Mouse (Mus musculus) lung, embryonic 14.5 days (tissue): ENCODE results near the gene Dlgap1. TPM values are rescaled to one million over a fixed set of nuclear protein-coding genes. Genes with fewer than 3 reads are reported as not detected.

Source experiments
- ATAC-seq: fragments of 200-750 bp; cut with Nextera tagmentation; 2 replicates; pipeline ENCODE4 v1.8.0; 2017; ENCODE audit warnings: mild to moderate bottlenecking, moderate TSS enrichment, moderate library complexity; ENCODE audit not compliant: insufficient read depth
- DNase-seq: peaks from one replicate; pipeline ENCODE4 v3.0.0-alpha.2; 2015
- H3K27ac ChIP-seq: fragments of 300-500 bp; sonication (generic); 2 replicates; pipeline ENCODE4 v1.5.1; 2014; ENCODE audit warnings: low read depth, mild to moderate bottlenecking, moderate library complexity
- H3K27me3 ChIP-seq: fragments of 300-500 bp; sonication (generic); 2 replicates; pipeline ENCODE4 v1.6.1; 2014; ENCODE audit warnings: low read length, control low read depth; ENCODE audit not compliant: insufficient read depth
- H3K36me3 ChIP-seq: fragments of 300-500 bp; sonication (generic); 2 replicates; pipeline ENCODE4 v1.6.1; 2014; ENCODE audit warnings: control low read depth; ENCODE audit not compliant: insufficient read depth
- H3K4me1 ChIP-seq: fragments of 300-500 bp; sonication (generic); 2 replicates; pipeline ENCODE4 v1.6.1; 2014; ENCODE audit warnings: antibody characterized with exemption, control low read depth; ENCODE audit not compliant: insufficient read depth
- H3K4me2 ChIP-seq: fragments of 300-500 bp; sonication (generic); 2 replicates; pipeline ENCODE4 v1.6.1; 2014; ENCODE audit warnings: mild to moderate bottlenecking
- H3K4me3 ChIP-seq: fragments of 300-500 bp; sonication (generic); 2 replicates; pipeline ENCODE4 v1.5.1; 2014; ENCODE audit warnings: low read depth, low read length
- H3K9ac ChIP-seq: fragments of 300-500 bp; sonication (generic); 2 replicates; pipeline ENCODE4 v1.6.1; 2014
- H3K9me3 ChIP-seq: fragments of 300-500 bp; sonication (generic); 2 replicates; pipeline ENCODE4 v1.6.1; 2016; ENCODE audit warnings: low read depth, low read length, control low read depth
- CTCF ChIP-seq: IDR thresholded peaks from 2 replicates; pipeline ENCODE4 v1.5.1; 2016; ENCODE audit warnings: antibody characterized with exemption, low read depth
- WGBS: fragments of 180-500 bp; shearing (Covaris S2); extraction: QIAGEN DNeasy Blood & Tissue Kit; methylation state at CpG from one replicate; pipeline ENCODE4 v1.1.7; 2014; 5-methylcytosine and 5-hydroxymethylcytosine counted together
- polyA plus RNA-seq: library from polyadenylated mRNA; unstranded; fragments of >200 nt; fragmentation: Nextera tagmentation; extraction: Ambion mirVana; gene quantifications from 2 replicates; pipeline ENCODE4 v1.2.1, GENCODE M21; 2014

Dlgap1 gene
- polyA plus RNA-seq, 1 experiment from 2014 or later, result 1.1 TPM

- peak; percentile 88 for DNase-seq
- no peaks in the 10 kb centered on the region for H3K9me3 ChIP-seq
- WGBS, result under 1% methylated on average over 51 of the region's 51 CpGs
- peaks cover 9% of the 10 kb centered on the region; the same call in 1 of the 2 replicates for H3K4me1 ChIP-seq
- no peaks in the 10 kb centered on the region for H3K36me3 ChIP-seq
- peak overlapping the region; percentile 95 for H3K4me2 ChIP-seq
- TF ChIP-seq CTCF, result no peak
- no peaks in the 10 kb centered on the region for H3K27me3 ChIP-seq
- peak; percentile 62 for ATAC-seq
- H3K4me3 ChIP-seq, result peak overlapping the region; percentile 80
- H3K9ac ChIP-seq, result peak overlapping the region; percentile 95
- peak overlapping the region; percentile 95 for H3K27ac ChIP-seq
These were observed 884.0 kb downstream of the Dlgap1 start for GRCm38 (mm10) chr17:70852686-70853386.

DNA sequence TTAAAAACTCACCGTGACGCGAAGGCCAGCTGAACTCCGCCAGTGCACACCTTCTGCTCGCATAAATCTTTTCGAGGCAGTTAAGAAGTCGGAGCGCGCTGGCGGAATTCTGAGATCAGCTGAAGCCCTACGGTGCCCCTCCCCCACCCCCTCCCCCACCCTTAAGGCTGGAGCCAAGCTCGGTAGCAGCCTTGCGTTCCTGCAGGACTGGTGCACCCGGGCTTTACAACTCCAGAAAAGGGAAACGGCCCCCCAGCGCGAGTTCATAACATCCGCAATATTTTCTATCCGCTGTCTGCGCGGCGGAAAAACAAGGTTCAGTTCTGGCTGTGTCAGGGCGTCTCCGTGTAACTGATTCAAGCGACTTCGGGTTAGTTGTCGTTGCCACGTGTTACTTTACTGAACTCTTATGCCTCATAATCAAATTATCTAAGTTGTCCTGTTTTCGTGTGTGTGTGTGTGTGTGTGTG is 884.6 kb downstream of the Dlgap1 start, which contains the start of gene Tgif1:
Gene Tgif1, minus strand, starts transcription at position 111 of the 470 bp plus-strand sequence.
- Histone ChIP-seq H3K9me3 (no peaks in the 10 kb centered on the region), H3K36me3 (no peaks in the 10 kb centered on the region), H3K9ac (peak within 1 kb of the TSS; percentile 95), H3K4me2 (peak within 1 kb of the TSS; percentile 95), H3K4me3 (peak within 1 kb of the TSS; percentile 80), H3K4me1 (peaks cover 9% of the 10 kb centered on the region; the same call in 1 of the 2 replicates), H3K27me3 (no peaks in the 10 kb centered on the region), H3K27ac (peak within 1 kb of the TSS; percentile 95)
- TF ChIP-seq CTCF, result no peak
- ATAC-seq (peak; percentile 10; the same call in 1 of the 2 replicates), DNase-seq (peak; percentile 83)
- under 1% methylated on average over 29 of the region's 29 CpGs for WGBS

DNA sequence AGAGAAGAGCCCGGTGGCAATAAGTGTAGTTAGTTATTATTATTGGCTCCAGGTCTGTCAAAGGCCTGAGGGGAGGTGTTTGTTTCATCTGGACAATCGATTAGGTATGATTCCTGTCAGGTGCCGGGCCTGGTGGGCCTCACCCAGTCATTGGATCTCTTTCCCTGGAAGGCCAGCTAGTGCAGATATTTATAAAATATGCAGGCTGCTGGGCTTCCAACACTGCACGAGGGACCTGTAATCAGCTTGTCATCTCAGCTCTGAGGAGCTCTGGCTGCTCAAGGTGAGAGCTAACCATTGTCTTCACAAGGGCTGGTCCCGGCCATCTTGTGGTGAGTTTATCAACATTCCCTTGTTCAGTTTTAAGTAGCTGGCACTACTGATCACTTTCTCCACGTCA is 885.1 kb downstream of the Dlgap1 start:
- Histone ChIP-seq H3K9ac (peak overlapping the region; percentile 95), H3K36me3 (no peaks in the 10 kb centered on the region), H3K9me3 (no peaks in the 10 kb centered on the region), H3K4me1 (peaks cover 9% of the 10 kb centered on the region; the same call in 1 of the 2 replicates), H3K4me3 (peak overlapping the region; percentile 80), H3K27me3 (no peaks in the 10 kb centered on the region), H3K4me2 (peak overlapping the region; percentile 95), H3K27ac (peak overlapping the region; percentile 95)
- no peak for DNase-seq
- WGBS, result 18% methylated on average over 6 of the region's 6 CpGs
- no peak for TF ChIP-seq CTCF
- no peak for ATAC-seq

DNA sequence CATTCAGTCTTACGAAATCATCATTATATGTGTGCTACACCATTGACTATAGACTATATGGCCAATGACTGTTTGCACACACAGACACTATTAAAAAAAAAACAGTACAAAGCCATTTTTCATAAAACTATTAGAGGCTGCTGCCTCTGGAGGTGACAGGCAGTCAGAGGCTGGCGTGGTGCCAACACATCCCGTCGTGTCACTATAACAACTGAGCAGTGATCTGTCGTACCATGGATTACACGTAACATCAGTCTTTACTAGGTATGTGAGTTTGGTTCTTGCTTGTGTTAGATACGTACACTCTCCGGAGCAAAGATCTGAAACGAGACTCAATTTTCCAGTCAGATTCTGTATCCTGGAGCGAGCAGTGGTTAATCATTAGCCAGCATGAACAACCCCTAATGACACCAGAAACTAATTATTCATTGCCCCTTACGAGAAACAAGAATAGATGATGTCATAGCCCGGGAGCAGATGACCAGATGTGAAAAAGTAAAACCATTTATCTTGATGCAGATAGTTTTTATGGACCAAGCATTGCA is 888.1 kb downstream of the Dlgap1 start:
- Histone ChIP-seq H3K27ac (no peak overlapping the region), H3K36me3 (no peaks in the 10 kb centered on the region), H3K4me1 (peaks cover 9% of the 10 kb centered on the region; the same call in 1 of the 2 replicates), H3K4me3 (no peak overlapping the region), H3K9ac (no peak overlapping the region), H3K4me2 (no peak overlapping the region), H3K9me3 (no peaks in the 10 kb centered on the region), H3K27me3 (no peaks in the 10 kb centered on the region)
- ATAC-seq (no peak), DNase-seq (peak; percentile 43)
- WGBS, result 45% methylated on average over 12 of the region's 12 CpGs
- no peak for TF ChIP-seq CTCF

- Histone ChIP-seq H3K4me2 (no peak overlapping the region), H3K4me1 (peaks cover 8% of the 10 kb centered on the region; the same call in 1 of the 2 replicates), H3K36me3 (no peaks in the 10 kb centered on the region), H3K9me3 (no peaks in the 10 kb centered on the region), H3K9ac (no peak overlapping the region), H3K27me3 (no peaks in the 10 kb centered on the region), H3K27ac (no peak overlapping the region), H3K4me3 (no peak overlapping the region)
- TF ChIP-seq CTCF, result no peak
- WGBS, result 79% methylated on average over 4 of the region's 4 CpGs
- ATAC-seq, result no peak
- no peak for DNase-seq
These were observed 889.9 kb downstream of the Dlgap1 start for GRCm38 (mm10) chr17:70858814-70859213.

GRCm38 (mm10) chr17:70864117-70864516 is 895.2 kb downstream of the Dlgap1 start:
- H3K4me3 ChIP-seq, result no peak overlapping the region
- H3K27me3 ChIP-seq, result no peaks in the 10 kb centered on the region
- no peak overlapping the region for H3K9ac ChIP-seq
- no peak overlapping the region for H3K4me2 ChIP-seq
- DNase-seq (no peak), ATAC-seq (no peak)
- TF ChIP-seq CTCF, result no peak
- 94% methylated on average over 8 of the region's 8 CpGs for WGBS
- no peaks in the 10 kb centered on the region for H3K36me3 ChIP-seq
- no peaks in the 10 kb centered on the region for H3K9me3 ChIP-seq
- no peak overlapping the region for H3K27ac ChIP-seq
- H3K4me1 ChIP-seq, result no peaks in the 10 kb centered on the region

DNA sequence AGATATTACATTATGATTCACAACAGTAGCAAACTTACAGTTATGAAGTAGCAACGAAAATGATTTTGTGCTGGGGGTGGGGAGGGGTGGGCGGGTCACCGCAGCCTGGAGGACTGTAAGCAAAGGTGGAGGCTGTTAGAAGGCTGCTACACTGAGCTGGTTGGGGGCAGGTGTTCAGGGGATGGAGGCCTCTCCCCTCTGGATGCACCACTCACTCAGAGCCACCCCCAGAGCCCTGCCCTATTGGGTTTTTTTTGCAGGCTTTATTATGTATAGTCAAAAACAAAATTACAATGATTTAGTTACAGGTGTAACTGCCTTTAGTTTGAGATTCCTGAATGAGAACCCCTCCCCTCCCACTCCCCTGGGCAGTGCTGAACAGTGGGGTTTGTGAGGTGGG is 895.8 kb downstream of the Dlgap1 start:
- Histone ChIP-seq H3K9me3 (no peaks in the 10 kb centered on the region), H3K9ac (no peak overlapping the region)

More for the DNA sequence above, 895.8 kb downstream of the Dlgap1 start:
- 79% methylated on average over 3 of the region's 3 CpGs for WGBS
- no peak for TF ChIP-seq CTCF
- Histone ChIP-seq H3K36me3 (no peaks in the 10 kb centered on the region), H3K4me3 (no peak overlapping the region), H3K4me2 (no peak overlapping the region), H3K27ac (no peak overlapping the region), H3K4me1 (no peaks in the 10 kb centered on the region), H3K27me3 (no peaks in the 10 kb centered on the region)
- ATAC-seq, result no peak
- DNase-seq, result no peak
